Mouse (Mus musculus) embryonic facial prominence, embryonic 10.5 days (tissue): ENCODE results near the gene Camkmt. TPM values are rescaled to one million over a fixed set of nuclear protein-coding genes. Genes with fewer than 3 reads are reported as not detected.

Source experiments
- DNase-seq: peaks from one replicate; pipeline ENCODE4 v3.0.0-alpha.2; 2017; ENCODE audit warnings: low spot score
- H3K27ac ChIP-seq: fragments of 300-500 bp; sonication (generic); replicated peaks from 2 replicates; pipeline ENCODE4 v1.5.1; 2016; ENCODE audit warnings: mild to moderate bottlenecking
- H3K27me3 ChIP-seq: fragments of 300-500 bp; sonication (generic); replicated peaks from 2 replicates; pipeline ENCODE4 v1.6.1; 2016; ENCODE audit warnings: low read depth, mild to moderate bottlenecking; ENCODE audit not compliant: poor library complexity, severe bottlenecking
- H3K36me3 ChIP-seq: fragments of 300-500 bp; sonication (generic); replicated peaks from 2 replicates; pipeline ENCODE4 v1.6.1; 2016; ENCODE audit warnings: mild to moderate bottlenecking, moderate library complexity
- H3K4me1 ChIP-seq: fragments of 300-500 bp; sonication (generic); 2 replicates; pipeline ENCODE4 v1.6.1; 2016
- H3K4me3 ChIP-seq: fragments of 300-500 bp; sonication (generic); 2 replicates; pipeline ENCODE4 v1.5.1; 2016; ENCODE audit warnings: mild to moderate bottlenecking, moderate library complexity
- H3K9me3 ChIP-seq: fragments of 300-500 bp; sonication (generic); 2 replicates; pipeline ENCODE4 v1.6.1; 2016; ENCODE audit warnings: mild to moderate bottlenecking
- WGBS: fragments of 180-500 bp; shearing (Covaris S2); methylation state at CpG from one replicate; pipeline ENCODE4 v1.1.7; 2016; 5-methylcytosine and 5-hydroxymethylcytosine counted together
- polyA plus RNA-seq: library from polyadenylated mRNA; unstranded; fragments of >200 nt; fragmentation: Nextera tagmentation; extraction: Ambion mirVana; gene quantifications from 2 replicates; pipeline ENCODE4 v1.2.1, GENCODE M21; 2016

Gene Camkmt
- polyA plus RNA-seq, 1 experiment from 2014 or later = 14.2 TPM

DNA sequence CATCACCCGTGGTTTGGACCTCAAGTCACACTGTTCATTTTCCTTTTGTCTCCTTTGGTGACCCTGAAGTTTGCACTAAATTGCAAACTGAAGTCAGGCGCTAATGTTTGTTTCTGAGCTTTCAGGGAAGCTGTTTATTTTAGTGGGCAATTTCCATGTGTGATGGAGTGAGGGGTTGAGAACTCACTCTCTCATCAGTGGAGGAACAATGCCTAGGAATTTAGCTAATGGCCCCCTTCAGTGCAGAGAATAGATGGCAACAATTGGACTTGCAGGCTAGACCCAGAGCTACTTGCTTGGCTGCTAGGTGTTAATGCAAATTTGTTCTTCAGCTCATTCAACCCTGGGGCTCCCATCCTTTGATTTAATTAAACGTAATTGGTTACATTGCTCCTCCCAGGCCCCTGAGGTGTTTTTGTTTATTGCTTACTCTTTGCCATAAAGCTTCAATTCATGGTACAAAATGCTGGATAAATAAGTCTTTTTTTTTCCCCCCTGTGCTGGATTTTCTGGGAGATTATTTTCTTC lies 58.9 kb downstream of the Camkmt start:
- H3K36me3 ChIP-seq = no peaks in the 10 kb centered on the region
- DNase-seq = no peak
- WGBS = 26% methylated on average over 3 of the region's 3 CpGs

DNA sequence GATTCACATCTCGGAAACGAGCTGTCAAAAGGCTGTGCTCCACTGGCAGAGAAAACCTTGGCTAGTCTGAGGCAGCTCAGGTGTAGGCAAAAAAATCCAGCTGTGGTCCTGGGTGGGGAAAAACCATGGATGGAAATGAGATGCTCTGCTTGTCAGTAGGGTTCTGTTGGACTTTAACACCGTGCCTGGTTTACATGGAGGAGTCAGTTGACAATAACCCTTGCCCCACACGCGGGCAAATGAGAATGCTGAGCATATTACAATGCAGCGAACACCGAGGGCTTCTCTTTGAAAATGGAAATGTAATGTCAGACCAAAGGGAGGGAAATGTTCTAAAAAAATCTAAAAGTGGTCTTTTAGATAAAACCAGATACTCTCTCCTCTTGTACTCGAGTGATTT lies 60.9 kb downstream of the Camkmt start:
- WGBS = 72% methylated on average over 8 of the region's 8 CpGs
- Histone ChIP-seq H3K36me3 (no peaks in the 10 kb centered on the region), H3K9me3 (no peaks in the 10 kb centered on the region), H3K27me3 (no peaks in the 10 kb centered on the region), H3K27ac (no peak overlapping the region), H3K4me1 (peaks cover 14% of the 10 kb centered on the region), H3K4me3 (no peak overlapping the region)
- DNase-seq = no peak

More for the DNA sequence above, 58.9 kb downstream of the Camkmt start:
- H3K27me3 ChIP-seq = no peaks in the 10 kb centered on the region
- H3K4me1 ChIP-seq = peaks cover 14% of the 10 kb centered on the region
- H3K9me3 ChIP-seq = no peaks in the 10 kb centered on the region
- H3K4me3 ChIP-seq = no peak overlapping the region
- no peak overlapping the region for H3K27ac ChIP-seq

DNA sequence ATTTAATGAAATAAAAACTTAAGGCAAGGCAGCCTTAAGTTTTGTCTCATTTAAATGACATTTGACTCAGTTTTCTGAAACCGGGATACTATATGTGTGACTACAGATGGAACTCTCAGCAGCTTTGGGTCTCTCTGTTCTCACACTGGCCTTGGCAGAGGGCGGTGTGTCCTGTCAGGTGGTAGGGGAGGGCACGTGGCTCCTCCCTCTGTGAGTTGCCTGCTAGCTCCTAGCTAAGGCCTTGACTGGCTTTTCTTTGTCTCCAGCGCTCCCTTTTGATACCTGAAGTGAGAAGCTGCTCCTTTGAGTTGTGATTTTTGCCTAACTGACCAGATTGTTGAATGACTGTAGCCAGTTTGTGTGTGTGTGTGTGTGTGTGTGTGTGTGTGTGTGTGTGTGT lies 67.8 kb downstream of the Camkmt start:
- no peak for DNase-seq
- H3K9me3 ChIP-seq = no peaks in the 10 kb centered on the region
- no peaks in the 10 kb centered on the region for H3K4me1 ChIP-seq
- WGBS = 70% methylated on average over 4 of the region's 4 CpGs
- H3K27me3 ChIP-seq = no peaks in the 10 kb centered on the region
- H3K36me3 ChIP-seq = no peaks in the 10 kb centered on the region
- no peak overlapping the region for H3K27ac ChIP-seq
- no peak overlapping the region for H3K4me3 ChIP-seq

DNA sequence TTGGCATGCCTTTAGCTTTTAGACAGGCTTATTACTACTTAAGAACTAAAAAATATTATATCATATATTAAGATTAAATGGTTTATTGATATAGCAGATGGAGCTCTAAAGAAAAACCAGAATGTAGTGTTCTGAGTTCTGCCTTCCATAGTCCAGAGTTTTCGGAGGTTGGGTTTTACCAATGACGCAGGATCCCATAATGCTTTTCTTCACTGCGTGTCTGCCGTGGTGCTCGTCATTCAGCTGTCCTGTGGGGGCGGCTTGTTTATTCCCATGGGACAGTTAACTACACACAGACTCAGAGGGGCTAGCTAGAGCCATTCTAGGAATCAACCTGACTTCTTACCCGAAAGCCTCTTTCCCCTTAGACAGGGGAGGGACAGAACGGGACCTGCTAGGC lies 69.2 kb downstream of the Camkmt start:
- no peak for DNase-seq

GRCm38 (mm10) chr17:85160786-85161185 lies 70.4 kb downstream of the Camkmt start:
- Histone ChIP-seq H3K36me3 (no peaks in the 10 kb centered on the region), H3K9me3 (no peaks in the 10 kb centered on the region), H3K27me3 (no peaks in the 10 kb centered on the region), H3K4me3 (no peak overlapping the region), H3K27ac (no peak overlapping the region), H3K4me1 (no peaks in the 10 kb centered on the region)
- no peak for DNase-seq
- 90% methylated on average over 8 of the region's 8 CpGs for WGBS

More for the DNA sequence above, 69.2 kb downstream of the Camkmt start:
- H3K36me3 ChIP-seq = no peaks in the 10 kb centered on the region
- no peaks in the 10 kb centered on the region for H3K9me3 ChIP-seq
- H3K4me1 ChIP-seq = no peaks in the 10 kb centered on the region
- WGBS = 87% methylated on average over 8 of the region's 8 CpGs
- H3K27me3 ChIP-seq = no peaks in the 10 kb centered on the region
- H3K4me3 ChIP-seq = no peak overlapping the region
- H3K27ac ChIP-seq = no peak overlapping the region

GRCm38 (mm10) chr17:85162569-85163271 lies 72.4 kb downstream of the Camkmt start:
- Histone ChIP-seq H3K9me3 (no peaks in the 10 kb centered on the region), H3K4me1 (no peaks in the 10 kb centered on the region), H3K4me3 (no peak overlapping the region), H3K27ac (no peak overlapping the region), H3K36me3 (no peaks in the 10 kb centered on the region), H3K27me3 (no peaks in the 10 kb centered on the region)
- 75% methylated on average over 7 of the region's 7 CpGs for WGBS
- DNase-seq = no peak

DNA sequence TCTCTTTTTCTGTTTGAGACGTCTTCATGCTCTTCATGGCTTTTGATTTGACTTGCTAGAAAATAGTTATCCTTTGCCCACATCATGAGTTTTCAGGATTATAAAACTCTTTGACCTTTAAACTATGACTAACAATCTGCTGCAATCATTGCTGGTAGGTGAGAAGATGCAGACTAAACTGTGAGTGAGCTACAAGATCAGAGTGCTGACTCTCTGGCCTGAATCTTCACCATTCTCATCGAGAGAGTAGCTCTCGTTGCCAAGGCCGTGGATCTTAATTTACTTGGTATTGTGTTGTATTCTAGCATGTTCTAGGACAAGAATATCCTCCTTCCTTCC lies 72.9 kb downstream of the Camkmt start:
- no peaks in the 10 kb centered on the region for H3K9me3 ChIP-seq
- H3K36me3 ChIP-seq = no peaks in the 10 kb centered on the region
- H3K27me3 ChIP-seq = no peaks in the 10 kb centered on the region
- no peak overlapping the region for H3K27ac ChIP-seq
- no peak overlapping the region for H3K4me3 ChIP-seq
- 93% methylated on average over 4 of the region's 4 CpGs for WGBS
- no peak for DNase-seq
- no peaks in the 10 kb centered on the region for H3K4me1 ChIP-seq

- WGBS = 92% methylated on average over 2 of the region's 2 CpGs
- no peak overlapping the region for H3K27ac ChIP-seq
- H3K4me1 ChIP-seq = peaks cover 6% of the 10 kb centered on the region; the same call in 1 of the 2 replicates
- H3K4me3 ChIP-seq = no peak overlapping the region
- H3K9me3 ChIP-seq = no peaks in the 10 kb centered on the region
- no peaks in the 10 kb centered on the region for H3K36me3 ChIP-seq
- H3K27me3 ChIP-seq = no peaks in the 10 kb centered on the region
- no peak for DNase-seq
These were observed 78.4 kb downstream of the Camkmt start for GRCm38 (mm10) chr17:85168761-85169160.

DNA sequence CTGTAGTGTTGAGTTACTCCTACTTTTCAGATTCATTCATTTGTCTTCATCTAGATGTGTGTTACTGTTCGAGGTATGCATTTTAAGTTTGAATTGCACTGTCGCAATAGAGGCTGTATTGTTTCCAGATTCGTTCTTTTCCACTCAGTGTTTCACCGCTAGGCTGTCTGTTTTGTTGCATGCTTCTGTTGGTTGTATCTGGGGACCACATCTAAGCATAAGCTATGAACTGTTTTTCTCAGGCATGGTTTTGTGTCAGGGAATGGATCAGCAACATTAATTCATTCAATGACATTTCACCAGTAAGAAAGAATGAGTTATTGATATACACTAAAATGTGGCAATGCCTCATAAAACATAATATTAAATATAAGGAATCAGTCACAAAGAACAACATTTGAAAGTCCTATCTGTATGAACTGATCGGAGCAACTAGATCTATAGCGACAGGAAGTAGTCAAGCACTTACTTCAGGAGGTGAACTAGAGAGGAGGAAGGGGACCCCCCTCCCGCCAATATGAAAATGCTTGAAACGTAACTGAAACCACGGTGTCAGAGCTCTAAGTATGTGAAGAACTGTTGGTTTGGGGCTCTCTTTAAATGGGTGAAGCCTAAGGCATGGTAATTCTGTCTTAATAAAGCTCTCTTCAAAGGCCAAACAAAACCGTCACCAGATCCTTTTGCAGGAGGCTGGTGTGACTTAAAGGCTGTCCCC lies 80.3 kb downstream of the Camkmt start:
- no peak for DNase-seq
- Histone ChIP-seq H3K4me3 (no peak overlapping the region), H3K36me3 (no peaks in the 10 kb centered on the region), H3K9me3 (no peaks in the 10 kb centered on the region), H3K27ac (no peak overlapping the region), H3K27me3 (no peaks in the 10 kb centered on the region), H3K4me1 (peaks cover 7% of the 10 kb centered on the region; the same call in 1 of the 2 replicates)
- 77% methylated on average over 10 of the region's 10 CpGs for WGBS

DNA sequence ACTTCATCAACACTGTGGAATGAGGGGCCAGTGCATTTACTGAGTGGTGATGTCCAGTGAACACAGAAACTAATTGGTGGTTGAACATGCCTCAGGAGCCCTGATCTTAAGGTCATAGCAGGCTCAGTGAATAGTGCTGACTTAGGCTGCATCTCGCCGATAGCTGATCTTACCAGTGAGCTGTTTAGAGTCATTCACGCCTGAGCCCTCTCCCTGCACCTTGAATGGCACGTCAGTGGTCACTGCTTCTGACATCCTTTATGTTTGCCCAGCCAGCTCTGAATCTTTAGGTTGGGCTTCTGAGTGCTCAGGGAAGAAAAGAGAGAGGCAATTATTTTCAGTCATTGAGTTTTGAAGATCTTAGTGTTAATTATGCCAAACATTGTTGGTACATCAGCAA lies 81.6 kb downstream of the Camkmt start:
- H3K4me1 ChIP-seq = peaks cover 12% of the 10 kb centered on the region
- no peaks in the 10 kb centered on the region for H3K27me3 ChIP-seq
- DNase-seq = peak; percentile 35
- WGBS = 39% methylated on average over 4 of the region's 4 CpGs
- H3K27ac ChIP-seq = no peak overlapping the region
- H3K36me3 ChIP-seq = no peaks in the 10 kb centered on the region
- H3K9me3 ChIP-seq = no peaks in the 10 kb centered on the region
- H3K4me3 ChIP-seq = no peak overlapping the region

DNA sequence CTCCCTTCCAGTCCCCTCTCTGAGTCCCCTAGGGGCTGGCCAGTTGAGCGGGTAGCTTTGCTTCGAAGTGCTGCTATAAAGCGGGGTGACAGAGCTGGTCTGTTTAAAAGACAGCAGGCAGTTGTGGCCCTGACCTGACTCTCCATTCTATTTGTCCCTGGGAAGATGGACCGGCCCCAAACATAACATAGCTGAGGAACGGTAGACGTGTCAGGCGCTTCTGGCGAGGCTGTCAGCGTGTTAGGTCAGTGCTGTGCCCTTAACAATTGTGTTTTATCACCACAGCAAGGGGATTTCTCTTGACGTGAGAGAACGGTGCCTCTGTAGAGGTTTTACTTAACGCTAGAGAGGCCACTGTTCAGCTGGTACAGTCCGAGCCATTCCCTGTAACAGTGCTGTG lies 86.9 kb downstream of the Camkmt start:
- Histone ChIP-seq H3K4me1 (peaks cover 21% of the 10 kb centered on the region), H3K27ac (no peak overlapping the region), H3K27me3 (no peaks in the 10 kb centered on the region), H3K9me3 (no peaks in the 10 kb centered on the region), H3K4me3 (no peak overlapping the region), H3K36me3 (no peaks in the 10 kb centered on the region)
- no peak for DNase-seq
- 40% methylated on average over 13 of the region's 13 CpGs for WGBS

GRCm38 (mm10) chr17:85180471-85181060 lies 90.2 kb downstream of the Camkmt start:
- no peak overlapping the region for H3K4me3 ChIP-seq

More at GRCm38 (mm10) chr17:85180471-85181060, 90.2 kb downstream of the Camkmt start:
- no peaks in the 10 kb centered on the region for H3K27me3 ChIP-seq
- H3K27ac ChIP-seq = no peak overlapping the region
- no peaks in the 10 kb centered on the region for H3K36me3 ChIP-seq
- H3K9me3 ChIP-seq = no peaks in the 10 kb centered on the region
- 67% methylated on average over 14 of the region's 14 CpGs for WGBS
- H3K4me1 ChIP-seq = peaks cover 21% of the 10 kb centered on the region
- no peak for DNase-seq
